Mouse (Mus musculus) thymus, postnatal 4 days (tissue): Measurements from ENCODE around the gene Naa50.

Experiments
- DNase-seq: peaks from one replicate; pipeline ENCODE4 v3.0.0; 2021

The Naa50 gene

DNA sequence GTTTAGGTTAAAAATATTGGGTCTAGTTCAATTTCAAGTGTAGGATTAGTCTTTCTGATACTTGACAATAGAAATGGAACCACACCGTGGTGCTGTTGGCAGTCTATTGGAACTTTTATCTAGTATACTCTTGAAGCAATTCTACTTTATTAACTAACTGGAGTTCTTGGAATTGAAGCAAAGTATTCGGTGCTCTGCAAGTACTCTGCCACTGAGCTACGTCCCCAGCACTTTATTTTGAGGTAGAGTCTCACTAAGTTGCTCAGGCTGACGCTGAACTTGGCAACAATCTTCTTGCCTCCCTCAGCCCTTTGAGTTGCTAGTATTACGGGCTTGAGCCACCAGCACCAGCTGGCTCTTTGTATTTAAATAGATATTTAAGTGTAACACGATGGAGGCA is 1.9 kb downstream of the Naa50 start:
- DNase-seq = no peak

DNA sequence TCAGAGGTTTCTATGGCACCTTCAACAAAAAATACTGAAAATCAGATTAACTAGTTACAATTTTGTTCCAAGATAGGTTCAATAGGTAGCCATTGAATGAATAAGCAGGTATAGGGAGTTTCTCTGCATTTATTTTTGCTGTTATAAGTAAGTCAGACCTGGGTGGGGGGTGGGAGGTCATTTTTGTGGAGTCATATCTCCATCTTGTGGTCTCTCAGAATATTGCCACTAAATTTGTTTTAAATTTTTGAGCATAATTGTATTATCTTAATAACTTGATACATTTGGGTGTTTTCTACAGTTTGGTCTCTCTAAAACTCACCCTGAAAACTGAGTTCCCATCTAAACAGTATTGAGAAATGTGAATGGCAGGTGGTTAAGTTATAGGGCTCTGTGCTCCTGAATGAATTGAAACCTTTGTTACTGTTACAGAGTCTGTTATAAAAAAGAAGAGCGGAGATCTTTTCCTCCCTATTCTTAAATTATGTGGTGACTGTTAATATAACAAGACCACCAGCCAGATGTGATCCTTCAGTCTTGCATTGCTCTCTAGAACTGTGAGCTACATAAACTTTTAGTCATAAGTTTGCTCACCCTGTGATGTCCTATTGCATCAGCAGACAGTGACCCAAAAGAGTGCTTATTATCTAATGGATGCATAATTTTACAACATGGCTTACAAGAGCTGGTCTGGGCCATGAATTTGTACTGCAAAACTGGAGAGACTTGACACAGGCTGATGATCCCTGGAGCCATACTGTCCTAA is 9.6 kb downstream of the Naa50 start:
- DNase-seq = no peak

DNA sequence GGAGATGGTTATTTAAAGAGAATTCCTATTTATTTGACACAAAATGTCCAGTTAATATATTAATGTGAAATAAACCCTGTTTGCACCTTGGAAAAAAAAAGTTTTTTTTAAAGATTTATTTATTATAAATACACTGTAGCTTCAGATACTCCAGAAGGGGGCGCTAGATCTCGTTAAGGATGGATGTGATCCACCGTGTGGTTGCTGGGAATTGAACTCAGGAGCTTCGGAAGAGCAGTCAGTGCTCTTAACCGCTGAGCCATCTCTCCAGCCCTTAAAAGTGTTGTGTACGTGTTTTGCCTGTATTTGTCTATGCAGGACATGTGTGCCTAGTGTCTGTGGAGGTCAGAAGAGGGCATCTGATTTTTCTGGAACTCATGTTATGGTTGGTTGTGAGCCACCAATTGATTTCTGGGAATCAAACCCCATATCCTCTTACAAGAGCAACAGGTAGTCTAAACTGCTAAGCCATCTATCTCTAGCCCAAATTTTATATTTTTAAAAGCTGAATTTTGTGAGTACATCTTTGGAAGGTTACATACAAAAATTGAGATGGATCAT is 14.9 kb downstream of the Naa50 start:
- DNase-seq = no peak

DNA sequence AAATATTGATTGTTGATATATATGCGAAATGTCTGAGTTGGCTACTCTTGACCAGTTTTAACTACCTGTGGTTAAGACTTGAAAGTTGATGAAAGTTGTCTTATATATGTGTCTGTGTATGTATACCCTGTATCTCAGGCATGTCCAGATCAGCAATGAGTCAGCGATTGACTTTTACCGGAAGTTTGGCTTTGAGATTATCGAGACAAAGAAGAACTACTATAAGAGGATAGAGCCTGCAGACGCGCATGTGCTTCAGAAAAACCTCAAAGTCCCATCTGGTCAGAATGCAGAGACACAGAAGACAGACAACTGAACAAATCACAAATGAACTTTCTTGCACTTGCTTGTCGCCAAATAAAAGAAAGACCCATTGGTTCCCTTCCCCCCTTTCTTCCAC is 19.7 kb downstream of the Naa50 start:
- DNase-seq = no peak

DNA sequence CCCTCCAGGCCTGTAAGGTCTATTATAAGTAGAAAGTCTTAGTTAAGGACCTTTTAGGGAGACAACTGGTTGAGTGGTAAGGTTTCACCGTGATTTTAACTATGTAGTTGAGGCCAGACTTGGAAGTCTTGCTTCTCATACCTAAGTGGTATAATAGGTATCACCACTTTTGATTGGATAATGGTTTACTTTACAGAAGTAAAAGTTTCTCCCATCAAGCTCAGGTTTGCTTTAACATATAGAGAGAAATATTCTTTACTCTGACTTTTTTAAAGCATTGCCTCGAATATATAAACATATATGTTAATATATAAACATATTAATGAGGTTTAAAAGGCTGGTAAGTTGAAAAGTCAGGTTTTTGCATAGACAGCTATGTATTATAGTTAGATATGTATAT is 24.2 kb downstream of the Naa50 start:
- DNase-seq = no peak

DNA sequence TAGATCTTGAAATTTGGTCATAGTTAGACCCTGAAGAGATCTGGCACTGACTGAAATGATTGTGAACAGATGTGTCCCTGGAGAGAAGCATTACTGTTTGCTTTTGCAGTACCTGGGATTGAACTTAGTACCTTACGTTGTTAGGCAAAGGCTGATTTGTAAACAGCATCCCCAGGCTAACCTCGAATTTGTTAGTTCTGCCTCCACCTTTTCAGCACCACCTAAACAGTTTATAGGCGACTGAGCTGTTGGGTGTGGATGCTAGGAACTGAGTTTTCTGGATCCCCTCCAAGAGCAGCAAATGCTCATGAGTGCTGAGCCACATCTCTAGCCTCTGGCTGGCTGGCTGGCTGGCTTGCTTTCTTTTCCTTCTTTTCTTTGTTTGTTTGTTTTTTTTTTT is 25.6 kb downstream of the Naa50 start:
- DNase-seq = no peak

DNA sequence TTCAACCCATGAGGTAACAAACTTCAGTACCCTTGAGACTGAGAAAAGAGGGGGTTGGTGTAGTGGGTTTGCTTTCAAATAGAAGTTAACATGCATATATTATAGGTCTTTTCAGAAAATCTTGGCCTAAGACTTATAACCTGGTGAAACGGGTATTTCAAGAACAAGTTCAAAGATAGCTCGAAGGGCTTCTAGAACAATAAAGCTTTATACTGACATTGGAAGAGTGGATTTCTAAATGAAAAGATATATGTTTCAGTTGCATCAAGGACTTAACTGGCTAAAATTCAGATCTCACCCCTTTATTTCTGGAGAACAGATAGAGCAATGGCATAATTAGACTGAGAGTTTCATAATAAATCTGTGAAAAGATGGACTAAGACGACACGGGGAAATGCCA is 29.4 kb downstream of the Naa50 start:
- DNase-seq = no peak

DNA sequence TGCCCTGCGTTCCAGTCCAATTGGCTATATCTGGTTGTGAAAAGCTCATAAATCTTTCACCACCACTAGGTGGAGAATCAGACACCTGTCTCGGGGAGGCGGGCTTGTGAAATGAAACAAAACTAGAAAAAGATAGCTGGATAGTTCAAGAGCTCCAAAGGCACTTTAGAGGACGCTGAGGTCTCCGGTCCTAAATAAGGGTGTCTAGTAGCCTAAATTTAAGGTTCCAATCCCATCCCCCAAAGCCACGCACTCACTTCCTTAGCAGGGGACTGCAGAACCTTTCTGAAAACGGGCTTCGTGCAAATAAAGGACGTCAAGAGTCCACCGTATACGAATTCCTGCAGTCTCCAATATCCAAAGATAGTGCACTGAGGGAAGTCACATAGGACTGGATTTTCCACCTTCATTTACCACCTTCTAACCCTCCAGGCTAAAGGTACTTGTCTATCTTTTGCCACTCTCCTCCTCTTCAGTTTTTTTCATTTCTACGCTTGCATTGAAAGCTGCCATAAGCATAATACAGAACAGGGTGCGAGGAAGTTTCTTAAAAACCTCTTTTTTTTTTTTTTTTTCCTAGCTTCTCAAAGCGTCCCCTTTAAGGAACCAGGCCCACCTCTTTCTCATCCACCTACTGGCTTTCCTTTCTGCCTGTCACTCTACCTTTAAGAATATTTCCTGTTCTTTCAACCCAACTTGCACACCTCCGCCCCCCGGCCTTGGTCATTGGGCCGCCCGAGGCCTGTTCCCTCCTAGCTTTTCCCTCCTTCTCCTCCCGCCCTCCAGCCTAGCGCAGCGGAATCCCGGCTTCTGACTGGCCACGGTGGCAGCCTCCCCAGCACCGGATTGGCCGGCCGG is 32.9 kb downstream of the Naa50 start:
- DNase-seq = peak; percentile 96

DNA sequence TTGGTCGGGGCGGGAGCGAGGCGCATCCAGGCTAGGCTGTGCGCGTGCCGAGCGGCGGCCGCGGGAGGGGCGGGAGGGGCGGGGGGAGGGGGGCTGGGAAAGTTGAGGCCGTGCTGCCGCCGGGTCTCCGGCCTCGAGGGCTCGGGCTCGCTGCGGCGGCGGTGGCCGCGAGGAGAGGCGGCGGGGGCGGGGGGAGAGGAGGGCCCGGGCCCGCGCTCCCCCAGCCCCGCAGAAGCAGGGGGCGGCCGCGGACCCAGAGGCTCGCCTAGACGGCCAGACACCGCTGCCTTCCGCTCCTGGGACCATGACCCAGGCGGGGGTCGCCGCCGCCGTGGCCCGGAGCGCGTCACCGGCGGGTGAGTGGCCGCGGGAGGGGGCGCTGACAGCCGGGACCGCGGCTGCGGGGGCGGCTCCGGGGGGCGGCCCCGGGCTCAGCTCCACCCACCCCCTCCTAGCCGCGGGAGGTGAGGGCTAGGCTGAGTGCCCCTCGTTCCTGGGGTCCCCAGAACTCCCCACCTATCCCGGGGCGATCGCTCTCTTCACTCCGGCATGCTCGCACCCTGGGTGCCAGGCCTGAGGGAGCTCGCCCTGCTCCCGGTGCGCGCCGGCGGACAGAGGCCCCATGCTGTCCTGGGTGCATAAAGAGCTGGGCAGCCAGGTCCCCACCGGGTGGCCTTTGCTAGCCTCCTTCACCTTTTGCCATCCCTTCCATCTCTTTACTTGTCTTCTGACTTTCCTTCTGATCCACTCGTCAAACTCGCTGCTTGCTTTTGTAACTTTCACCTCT is 33.7 kb downstream of the Naa50 start, which contains the start of gene Usf3:
Usf3 (plus strand) TSS at position 92 of the 787 bp plus-strand sequence.
- DNase-seq = peak; percentile 82

DNA sequence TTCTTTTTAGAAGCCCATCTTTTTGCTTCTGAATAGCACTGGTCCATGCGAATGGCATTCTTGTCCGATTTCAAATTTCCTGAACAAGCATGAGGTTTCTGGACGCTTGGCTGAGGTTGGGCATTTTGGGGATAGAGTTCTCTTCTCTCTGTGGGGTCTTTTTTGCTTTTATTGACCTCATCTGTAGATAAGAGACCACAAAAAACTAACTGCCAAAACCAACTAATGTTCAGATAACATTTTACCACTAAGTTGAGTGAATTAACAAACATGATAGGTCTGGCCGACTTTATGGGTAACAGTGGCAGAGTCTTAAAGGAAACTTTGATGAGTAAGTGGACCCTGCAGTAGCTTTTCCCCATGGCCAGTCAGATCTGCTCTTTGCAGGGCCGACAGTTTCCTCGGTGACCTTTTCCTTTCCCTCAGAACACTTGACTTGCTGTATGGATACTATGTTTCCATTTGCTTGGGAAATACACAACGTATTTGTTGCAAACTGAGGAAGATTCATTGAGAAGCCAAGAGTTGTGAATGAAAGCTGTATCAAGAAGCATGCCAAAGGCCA is 34.4 kb downstream of the Naa50 start:
- no peak for DNase-seq

DNA sequence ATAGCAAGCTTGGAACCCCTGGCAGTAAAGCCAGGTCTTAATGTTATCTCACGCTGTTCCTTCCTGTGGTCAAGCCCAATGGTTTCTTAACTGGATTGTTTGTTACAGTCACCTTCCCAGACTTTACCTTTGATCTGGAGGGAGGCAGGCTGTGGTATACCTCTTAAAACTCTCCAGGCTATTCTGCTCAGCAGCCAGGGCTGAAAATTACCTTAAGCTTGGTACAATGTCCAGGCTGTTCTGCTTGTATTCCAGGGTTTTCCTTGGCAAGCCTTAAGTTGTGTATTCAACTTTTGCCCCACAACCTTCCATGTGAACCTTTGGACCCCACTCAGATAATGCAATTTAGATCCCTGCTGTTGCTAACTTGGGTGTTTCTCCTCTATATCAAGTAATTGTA is 35.4 kb downstream of the Naa50 start:
- DNase-seq = no peak

DNA sequence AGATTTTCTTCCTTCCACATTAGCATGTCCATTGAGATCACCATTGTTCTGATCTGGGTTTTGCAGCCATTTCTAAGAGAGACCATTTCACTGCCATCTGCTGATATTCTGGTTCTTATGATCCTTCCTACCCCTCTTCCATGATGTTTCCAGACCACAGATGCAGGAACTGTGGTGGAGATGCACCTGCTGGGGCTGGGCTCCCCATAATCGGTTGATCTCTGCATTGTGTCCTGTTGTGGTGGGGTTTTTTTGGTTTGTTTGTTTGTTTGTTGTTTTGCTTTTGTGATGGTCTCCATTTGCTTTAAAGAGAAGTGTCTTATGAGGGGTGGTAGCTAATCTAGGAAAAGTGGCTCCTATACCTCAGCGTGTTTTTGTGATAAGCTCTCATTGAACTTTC is 36.9 kb downstream of the Naa50 start:
- no peak for DNase-seq

DNA sequence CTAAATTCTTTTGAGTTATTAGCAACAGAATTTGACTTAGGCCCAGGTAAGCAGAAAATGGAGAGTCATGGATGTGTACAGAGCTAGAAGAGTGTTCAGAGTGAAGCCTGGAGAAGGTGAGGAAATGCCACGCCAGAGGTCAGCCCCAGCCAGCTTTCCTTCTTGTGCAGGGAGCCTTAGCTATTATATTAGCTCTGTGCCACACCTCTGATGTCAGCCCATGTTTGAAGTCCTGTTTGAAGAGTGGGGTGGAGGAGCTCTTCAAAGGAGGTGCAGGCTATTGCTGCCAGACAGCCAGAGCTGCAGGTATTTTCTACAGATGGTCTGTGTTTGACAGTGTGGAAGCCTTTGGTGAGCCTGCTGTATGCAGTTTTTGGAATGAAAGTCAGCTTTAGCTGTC is 38.9 kb downstream of the Naa50 start:
- DNase-seq = no peak

DNA sequence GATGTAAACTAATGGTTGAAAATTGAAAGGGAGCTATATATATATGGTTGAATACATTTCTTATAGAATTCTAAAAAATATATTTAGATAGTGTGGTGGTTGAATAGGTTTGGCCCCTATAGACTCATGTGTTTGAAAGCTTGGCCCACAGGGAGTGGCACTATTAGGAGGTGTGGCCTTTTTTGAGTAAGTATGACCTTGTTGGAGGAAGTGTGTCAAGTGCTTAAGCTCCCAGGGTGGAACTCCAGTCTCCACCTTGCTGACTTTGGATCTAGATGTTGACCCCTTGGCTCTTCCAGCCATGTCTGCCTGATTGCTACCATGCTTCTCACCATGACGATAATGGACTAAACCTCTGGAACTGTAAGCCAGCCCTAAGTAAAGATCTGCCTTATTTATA is 43.0 kb downstream of the Naa50 start:
- no peak for DNase-seq

DNA sequence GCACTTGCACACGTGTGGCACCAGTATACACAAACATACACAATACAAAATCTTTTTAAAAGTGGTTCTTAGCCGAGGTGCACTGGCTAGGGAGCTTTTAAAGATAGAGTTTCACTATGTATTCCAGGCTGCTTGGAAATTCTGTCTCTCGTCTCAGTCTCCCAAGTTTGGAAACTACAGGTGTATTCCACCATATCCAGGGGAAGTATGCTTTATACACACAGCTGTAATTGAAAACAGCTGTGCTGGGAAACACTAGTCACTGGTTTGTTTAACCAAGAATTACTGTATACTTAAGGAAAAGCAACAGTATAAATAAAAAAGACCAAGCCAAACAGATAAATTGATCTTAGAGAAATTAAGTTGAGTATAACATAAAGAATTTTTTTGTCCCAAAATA is 45.1 kb downstream of the Naa50 start:
- no peak for DNase-seq

DNA sequence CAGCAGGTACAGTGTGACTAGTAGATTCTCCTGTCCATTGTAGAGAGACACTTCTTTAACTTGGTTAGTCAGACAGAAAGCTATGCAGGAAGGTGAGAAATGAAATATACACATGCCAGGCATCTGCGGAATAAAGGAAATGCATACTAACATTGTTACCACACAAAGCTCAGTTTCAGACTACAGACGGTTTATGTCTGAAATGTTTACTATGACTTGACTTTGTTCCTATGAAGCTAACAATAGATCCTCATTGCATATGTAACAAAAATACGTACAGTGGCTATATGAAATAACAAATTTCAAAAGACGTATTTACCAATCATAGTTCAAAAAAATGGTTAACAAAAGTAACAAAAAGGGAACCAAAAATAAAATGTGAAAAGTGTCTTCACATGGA is 47.5 kb downstream of the Naa50 start:
- no peak for DNase-seq

DNA sequence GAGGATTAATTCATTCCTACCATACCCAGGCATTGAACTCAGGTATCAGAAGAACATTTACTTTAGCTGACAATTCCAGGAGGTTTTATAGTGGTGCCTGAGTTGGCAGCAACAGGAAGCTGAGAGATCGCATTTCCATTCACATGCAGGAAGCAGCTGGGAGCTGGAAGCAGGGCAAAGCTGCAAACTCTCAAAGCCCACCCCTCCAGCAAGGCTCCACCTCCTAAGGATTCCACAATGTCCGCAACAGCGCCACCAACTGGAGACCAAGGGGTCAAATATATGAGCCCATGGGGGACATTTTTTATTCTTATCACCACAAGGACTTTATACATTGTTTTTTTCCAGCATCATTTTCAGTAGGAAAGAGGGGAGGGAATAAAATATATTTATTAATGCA is 49.1 kb downstream of the Naa50 start:
- DNase-seq = no peak

DNA sequence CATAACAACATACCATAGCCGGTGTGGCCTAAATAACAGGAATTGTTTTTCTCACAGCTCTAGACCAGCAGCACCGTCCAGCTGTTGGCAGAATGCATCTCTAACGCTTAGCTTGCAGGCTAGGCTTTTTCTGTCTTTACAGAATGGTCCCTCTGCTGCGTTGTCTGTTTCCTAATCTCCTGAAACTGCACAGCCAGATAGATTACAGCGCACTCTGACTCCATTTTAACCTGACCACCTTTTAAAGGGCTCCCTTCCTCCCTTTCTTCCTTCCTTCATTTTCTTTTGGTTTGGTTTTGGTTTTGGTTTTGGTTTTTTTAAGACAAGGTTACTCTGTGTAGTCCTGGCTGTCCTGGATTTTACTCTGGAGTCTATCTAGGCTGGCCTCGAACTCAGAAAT is 50.4 kb downstream of the Naa50 start:
- DNase-seq = no peak

DNA sequence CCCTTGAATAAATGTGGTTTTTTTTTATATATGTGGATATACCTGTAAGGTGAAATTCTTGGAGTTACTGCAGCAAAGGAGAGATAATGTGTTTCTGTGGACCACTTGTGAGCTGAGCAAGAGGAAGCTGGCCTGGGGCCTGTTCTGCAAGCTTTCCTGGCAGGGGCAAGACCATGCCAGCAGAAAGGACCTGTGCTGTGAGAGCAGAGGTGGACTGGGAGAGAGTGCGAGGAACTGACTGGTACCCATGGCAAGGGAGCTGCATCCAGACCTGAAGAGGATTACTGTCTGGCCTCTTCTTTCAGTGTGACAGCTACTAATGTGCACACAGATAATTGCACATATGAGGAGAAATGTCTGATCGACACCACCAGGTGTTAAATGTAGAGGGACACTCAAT is 51.3 kb downstream of the Naa50 start:
- no peak for DNase-seq

DNA sequence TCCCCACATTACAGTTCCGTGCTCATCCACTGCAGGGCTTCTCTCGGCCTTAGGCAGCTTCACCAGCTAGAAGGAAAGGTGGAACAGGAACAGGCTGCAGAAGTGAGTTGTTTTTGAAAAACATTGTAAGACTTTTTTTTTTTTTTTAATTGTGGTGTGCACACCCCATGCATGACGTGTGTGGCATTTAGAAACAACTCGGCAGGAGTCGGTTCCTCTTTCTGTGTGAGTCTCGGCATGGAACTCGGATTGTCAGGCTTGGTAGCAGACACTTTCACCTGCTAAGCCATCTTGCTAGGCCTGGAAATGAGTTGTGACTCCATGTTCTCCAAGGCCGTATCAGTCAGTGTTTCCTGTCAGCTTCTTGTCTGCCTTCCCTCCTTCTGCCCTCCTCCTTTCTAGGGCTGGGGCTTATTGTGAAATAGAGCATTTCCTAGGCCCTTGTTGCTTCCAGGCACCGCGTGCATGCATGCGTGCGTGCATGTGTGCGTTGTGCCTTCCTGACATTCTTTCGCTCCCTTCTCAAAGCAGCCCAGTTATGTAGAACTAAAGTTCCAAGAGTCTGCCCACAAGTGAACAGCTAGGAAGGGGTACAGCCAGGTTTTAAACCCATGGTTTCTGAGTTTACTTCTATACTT is 59.6 kb downstream of the Naa50 start:
- no peak for DNase-seq

DNA sequence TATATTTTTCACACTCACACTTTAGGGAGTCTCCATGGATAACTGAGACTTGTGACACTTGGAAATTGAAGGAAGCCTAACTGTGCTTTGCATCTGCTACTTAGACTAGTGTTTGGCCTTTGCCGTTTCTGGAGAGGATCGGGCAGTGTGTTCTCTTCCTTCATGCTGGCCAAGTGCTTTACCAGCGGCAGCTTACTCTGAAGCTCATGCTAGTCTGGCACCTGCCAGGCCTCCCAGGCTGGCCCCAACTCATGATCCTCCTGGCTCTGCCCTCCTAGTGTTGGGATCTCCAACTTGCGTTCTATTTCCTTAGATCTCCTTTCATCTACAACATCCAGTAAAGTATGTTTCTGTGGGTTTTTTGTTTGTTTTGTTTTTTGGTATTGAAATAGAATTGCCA is 60.5 kb downstream of the Naa50 start:
- DNase-seq = no peak

DNA sequence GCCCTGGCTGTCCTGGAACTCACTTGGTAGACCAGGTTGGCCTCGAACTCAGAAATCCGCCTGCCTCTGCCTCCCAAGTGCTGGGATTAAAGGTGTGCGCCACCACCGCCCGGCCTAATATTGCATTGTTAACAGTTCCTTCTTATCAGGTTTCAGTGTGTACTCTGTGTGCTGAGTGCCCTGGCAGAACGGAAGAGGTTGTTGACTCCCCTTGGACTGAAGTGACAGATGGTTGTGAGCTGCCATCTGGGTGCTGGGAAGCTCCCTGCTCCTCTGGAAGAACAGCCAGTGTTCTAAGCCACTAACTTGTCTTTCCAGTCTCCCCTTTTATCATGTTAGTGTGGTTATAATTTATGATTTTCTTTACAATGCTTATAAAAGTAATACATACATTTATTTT is 64.7 kb downstream of the Naa50 start:
- no peak for DNase-seq
